Mouse (Mus musculus): Measurements from ENCODE around the gene Chmp5.

DNA sequence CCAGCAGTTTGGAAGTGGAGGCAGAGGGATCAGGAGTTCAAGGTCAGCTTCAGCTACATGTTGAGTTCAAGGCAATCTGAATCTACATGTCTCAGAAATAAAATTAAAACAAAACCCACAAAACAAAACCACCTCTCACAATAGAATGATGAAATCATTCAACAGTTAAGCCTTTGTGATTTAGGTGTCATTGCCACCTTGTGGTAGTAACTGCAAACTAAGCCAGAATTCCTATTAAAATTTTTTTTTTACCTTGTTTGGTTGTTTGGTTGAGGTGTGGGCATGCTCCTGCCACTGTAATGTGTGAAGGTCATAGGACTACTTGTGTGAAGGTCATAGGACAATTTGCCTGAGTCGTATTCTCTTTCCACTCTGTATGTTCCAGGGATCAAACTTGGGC, 41.9 kb upstream of the Chmp5 start:
- no peak for TF ChIP-seq POLR2A (IDR thresholded peaks at IDR 0.05; ENCODE audit: borderline replicate concordance, extremely low read depth, low read depth, low read length)
- TF ChIP-seq CTCF (IDR thresholded peaks at IDR 0.05; ENCODE audit: insufficient read depth, low read length) = peak; percentile 31; the same call in 1 of the 2 replicates
